Mouse (Mus musculus) forebrain, postnatal 0 days (tissue): ENCODE data around the gene Ly6g6d. TPM values are rescaled to one million over a fixed set of nuclear protein-coding genes. Genes with fewer than 3 reads are reported as not detected.

Experiments
- ATAC-seq: fragments of 200-750 bp; cut with Nextera tagmentation; 2 replicates; pipeline ENCODE4 v1.8.0; 2017; ENCODE audit warnings: mild to moderate bottlenecking, moderate library complexity
- DNase-seq: peaks from one replicate; pipeline ENCODE4 v3.0.0-alpha.2; 2015
- H3K27ac ChIP-seq: fragments of 300-500 bp; sonication (generic); 2 replicates; pipeline ENCODE4 v1.5.1; 2014; ENCODE audit warnings: low read depth, mild to moderate bottlenecking, antibody characterized with exemption, low read length, moderate library complexity, mixed read lengths
- H3K27me3 ChIP-seq: fragments of 300-500 bp; sonication (generic); 2 replicates; pipeline ENCODE4 v1.6.1; 2014; ENCODE audit warnings: mild to moderate bottlenecking, low read length, mixed read lengths; ENCODE audit not compliant: insufficient read depth
- H3K36me3 ChIP-seq: fragments of 300-500 bp; sonication (generic); 2 replicates; pipeline ENCODE4 v1.6.1; 2014; ENCODE audit warnings: mild to moderate bottlenecking, moderate library complexity; ENCODE audit not compliant: insufficient read depth
- H3K4me1 ChIP-seq: fragments of 300-500 bp; sonication (generic); 2 replicates; pipeline ENCODE4 v1.6.1; 2014; ENCODE audit warnings: antibody characterized with exemption; ENCODE audit not compliant: insufficient read depth
- H3K4me2 ChIP-seq: fragments of 300-500 bp; sonication (generic); 2 replicates; pipeline ENCODE4 v1.6.1; 2014; ENCODE audit warnings: low read depth, mild to moderate bottlenecking, moderate library complexity
- H3K4me3 ChIP-seq: fragments of 300-500 bp; sonication (generic); 2 replicates; pipeline ENCODE4 v1.5.1; 2014; ENCODE audit warnings: low read depth, low read length, mixed read lengths
- H3K9ac ChIP-seq: fragments of 300-500 bp; sonication (generic); 2 replicates; pipeline ENCODE4 v1.6.1; 2014; ENCODE audit warnings: mild to moderate bottlenecking
- H3K9me3 ChIP-seq: fragments of 300-500 bp; sonication (generic); 2 replicates; pipeline ENCODE4 v1.6.1; 2016; ENCODE audit warnings: low read length
- CTCF ChIP-seq: sonication (generic); IDR thresholded peaks from 2 replicates; pipeline ENCODE4 v1.5.1; 2016; ENCODE audit warnings: antibody characterized with exemption, control low read depth, low read depth
- WGBS: fragments of 180-500 bp; shearing (Covaris S2); extraction: QIAGEN DNeasy Blood & Tissue Kit; methylation state at CpG from one replicate; pipeline ENCODE4 v1.1.7; 2014; 5-methylcytosine and 5-hydroxymethylcytosine counted together
- polyA plus RNA-seq: library from polyadenylated mRNA; unstranded; fragments of >200 nt; fragmentation: Nextera tagmentation; extraction: Ambion mirVana; gene quantifications from 2 replicates; pipeline ENCODE4 v1.2.1, GENCODE M21; 2015
- total RNA-seq: library from RNA; depleted of rRNA; stranded (reverse); fragments of >200 nt; gene quantifications from 2 replicates; pipeline ENCODE4 v1.2.3, GENCODE M21; 2014

The Ly6g6d gene
- total and polyA plus RNA-seq, 2 experiments from 2014 or later = 1.6 TPM; not detected in 1

DNA sequence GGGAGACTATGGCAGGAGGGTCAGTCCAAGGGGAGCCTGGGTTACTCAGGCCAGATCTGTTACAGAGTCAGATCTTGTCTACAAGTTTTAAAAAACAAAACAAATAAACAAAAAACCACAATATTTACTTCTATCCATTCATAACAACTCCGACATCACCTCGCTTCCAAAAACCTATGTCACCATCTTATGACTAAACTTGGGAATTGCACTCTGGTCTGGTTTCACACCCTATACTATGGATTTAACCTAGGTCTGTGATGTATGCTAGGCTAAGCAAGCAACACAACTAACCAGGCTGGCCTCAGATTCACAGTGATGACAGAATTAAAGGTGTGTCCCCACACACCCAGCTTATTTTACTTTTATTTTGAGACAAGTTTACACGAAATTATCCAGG, 28.7 kb upstream of the Ly6g6d start:
- 63% methylated on average over 3 of the region's 3 CpGs for WGBS
- Histone ChIP-seq H3K36me3 (peaks cover 22% of the 10 kb centered on the region), H3K9me3 (no peaks in the 10 kb centered on the region), H3K9ac (no peak overlapping the region), H3K4me2 (no peak overlapping the region), H3K4me3 (no peak overlapping the region), H3K4me1 (no peaks in the 10 kb centered on the region), H3K27me3 (no peaks in the 10 kb centered on the region), H3K27ac (no peak overlapping the region)
- ATAC-seq = no peak
- peak; percentile 19 for DNase-seq
- TF ChIP-seq CTCF = peak; percentile 55

DNA sequence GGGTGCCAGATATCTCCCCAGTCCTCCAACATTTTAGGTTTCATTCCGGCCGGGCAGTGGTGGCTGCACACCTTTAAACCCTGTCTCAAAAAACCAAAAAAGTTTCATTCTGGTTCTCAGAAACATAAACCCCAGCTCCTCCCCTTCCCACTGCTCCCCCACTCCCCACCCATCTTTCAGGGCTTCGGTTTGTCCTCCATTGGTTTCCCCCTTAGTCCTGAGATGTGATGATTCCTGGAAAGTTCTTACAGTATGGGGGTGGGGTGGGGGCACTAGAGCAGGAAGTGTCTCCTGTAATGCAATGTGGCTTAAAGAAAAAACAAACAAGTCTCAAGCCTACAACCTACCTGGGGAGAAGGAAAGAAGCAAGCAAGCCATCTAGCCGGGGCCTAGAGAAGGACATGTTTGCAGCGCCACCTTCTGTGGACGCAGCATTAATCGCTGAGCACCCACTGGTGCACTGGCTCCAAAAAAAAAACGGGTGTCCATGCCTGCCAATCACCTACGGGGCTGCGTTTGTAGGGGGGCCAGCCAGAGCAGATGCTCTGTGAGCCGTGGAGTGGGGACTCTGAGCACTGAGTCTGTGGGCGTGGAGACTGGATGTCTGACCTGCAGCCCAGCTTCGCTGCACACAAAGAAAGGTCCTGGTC, 28.0 kb upstream of the Ly6g6d start:
- Histone ChIP-seq H3K27me3 (no peaks in the 10 kb centered on the region), H3K36me3 (peaks cover 29% of the 10 kb centered on the region), H3K4me3 (no peak overlapping the region), H3K4me1 (no peaks in the 10 kb centered on the region), H3K27ac (no peak overlapping the region), H3K4me2 (peak overlapping the region; percentile 24; the same call in 1 of the 2 replicates), H3K9me3 (no peaks in the 10 kb centered on the region), H3K9ac (no peak overlapping the region)
- peak; percentile 66 for TF ChIP-seq CTCF
- peak; percentile 46; the same call in 1 of the 2 replicates for ATAC-seq
- 21% methylated on average over 13 of the region's 13 CpGs for WGBS
- DNase-seq = peak; percentile 28

DNA sequence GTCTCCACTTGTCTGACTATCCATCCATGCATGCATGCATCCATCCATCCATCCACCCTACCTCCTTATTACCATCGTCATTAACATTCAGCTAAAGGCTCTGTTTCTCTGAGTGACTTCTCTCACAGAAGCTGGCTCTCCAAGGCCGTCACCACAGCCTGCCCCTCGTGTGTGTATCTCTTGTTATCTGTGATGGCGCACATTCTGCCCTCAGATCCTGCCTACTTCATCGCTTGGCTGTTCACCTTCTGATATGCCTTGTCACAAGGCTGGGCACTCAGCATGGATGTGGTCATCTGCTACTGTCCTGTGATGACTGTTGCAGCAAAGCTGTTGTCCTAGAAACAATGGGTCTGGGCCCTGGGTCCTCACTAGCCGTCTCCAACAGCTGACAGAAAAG, 26.9 kb upstream of the Ly6g6d start:
- Histone ChIP-seq H3K4me2 (no peak overlapping the region), H3K9me3 (no peaks in the 10 kb centered on the region), H3K36me3 (peaks cover 40% of the 10 kb centered on the region), H3K27me3 (no peaks in the 10 kb centered on the region), H3K27ac (no peak overlapping the region), H3K9ac (no peak overlapping the region), H3K4me1 (no peaks in the 10 kb centered on the region), H3K4me3 (no peak overlapping the region)
- ATAC-seq (no peak), DNase-seq (no peak)
- no peak for TF ChIP-seq CTCF
- 78% methylated on average over 6 of the region's 6 CpGs for WGBS

DNA sequence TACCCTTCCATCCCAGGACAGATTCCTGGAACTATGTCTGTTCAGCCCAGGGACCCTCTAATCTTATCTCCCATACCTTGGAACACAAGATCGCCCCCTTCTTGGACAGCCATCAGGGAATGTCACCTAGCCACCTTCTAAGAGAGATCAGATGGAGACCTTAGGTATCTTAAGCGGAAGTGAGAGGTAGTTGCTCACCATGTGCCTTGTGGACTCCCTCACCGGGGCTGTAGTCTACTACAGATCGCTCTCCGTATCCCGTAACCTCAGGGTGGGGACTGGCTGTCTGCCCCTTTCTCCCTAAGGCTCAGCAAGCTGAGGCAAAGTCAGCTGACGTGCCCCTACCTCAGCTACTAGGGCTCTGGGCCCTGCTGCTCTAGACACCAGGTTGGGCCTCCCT, 26.2 kb upstream of the Ly6g6d start:
- 96% methylated on average over 7 of the region's 7 CpGs for WGBS
- peaks cover 47% of the 10 kb centered on the region for H3K36me3 ChIP-seq
- ATAC-seq (no peak), DNase-seq (no peak)
- no peak overlapping the region for H3K4me3 ChIP-seq
- no peak overlapping the region for H3K4me2 ChIP-seq
- H3K27me3 ChIP-seq = no peaks in the 10 kb centered on the region
- TF ChIP-seq CTCF = no peak
- no peak overlapping the region for H3K27ac ChIP-seq
- no peaks in the 10 kb centered on the region for H3K9me3 ChIP-seq
- H3K4me1 ChIP-seq = no peaks in the 10 kb centered on the region
- H3K9ac ChIP-seq = no peak overlapping the region

DNA sequence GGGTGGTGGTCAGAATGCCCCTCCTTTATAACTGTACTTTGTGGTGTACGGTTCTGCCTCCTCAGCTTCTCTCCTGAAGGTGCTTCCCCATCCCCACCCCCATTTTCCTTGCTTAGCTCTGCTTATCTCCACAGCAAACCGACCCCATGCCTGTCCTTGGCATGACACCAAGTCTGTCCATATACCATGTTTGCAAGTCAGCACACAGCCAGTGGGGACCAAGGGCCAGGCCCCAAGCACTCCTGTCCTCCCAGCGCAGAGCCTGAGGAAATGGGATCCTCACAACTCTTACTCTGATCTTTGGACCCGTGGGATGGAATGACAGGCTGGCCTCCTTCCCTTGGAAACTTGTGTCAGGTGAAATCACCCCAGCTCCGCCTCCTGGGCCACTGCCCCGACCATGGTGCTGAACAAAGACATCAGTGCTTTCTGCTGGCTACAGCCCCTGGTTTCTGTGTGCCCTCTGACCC, 25.4 kb upstream of the Ly6g6d start:
- Histone ChIP-seq H3K36me3 (peaks cover 55% of the 10 kb centered on the region), H3K9me3 (no peaks in the 10 kb centered on the region), H3K27ac (no peak overlapping the region), H3K27me3 (no peaks in the 10 kb centered on the region), H3K4me3 (no peak overlapping the region), H3K4me2 (no peak overlapping the region), H3K9ac (no peak overlapping the region), H3K4me1 (no peaks in the 10 kb centered on the region)
- ATAC-seq (no peak), DNase-seq (no peak)
- WGBS = 74% methylated on average over 6 of the region's 6 CpGs
- TF ChIP-seq CTCF = no peak

DNA sequence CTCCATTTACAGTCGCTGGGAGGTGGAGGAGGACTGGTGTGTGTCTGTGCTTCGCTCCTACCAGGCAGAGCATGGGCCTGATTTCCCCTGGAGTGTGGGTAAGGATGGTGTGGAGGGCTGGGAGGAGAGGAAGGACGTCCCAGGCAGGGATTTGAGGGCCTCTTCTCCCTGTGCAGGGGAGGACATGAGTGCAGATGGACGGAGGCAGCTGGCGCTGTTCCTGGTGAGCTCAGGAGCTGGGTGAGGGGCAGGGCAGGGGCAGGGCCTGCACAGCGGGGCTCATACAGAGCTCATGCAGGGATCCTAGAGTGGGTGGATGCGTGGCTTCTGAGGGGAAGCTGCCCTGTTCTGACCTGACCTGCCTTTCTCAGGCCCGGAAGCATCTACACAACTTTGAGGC, 24.4 kb upstream of the Ly6g6d start:
- no peak for ATAC-seq
- H3K27ac ChIP-seq = no peak overlapping the region
- H3K36me3 ChIP-seq = peaks cover 62% of the 10 kb centered on the region
- no peaks in the 10 kb centered on the region for H3K9me3 ChIP-seq
- DNase-seq = no peak
- no peak overlapping the region for H3K4me2 ChIP-seq
- H3K27me3 ChIP-seq = no peaks in the 10 kb centered on the region
- H3K4me3 ChIP-seq = no peak overlapping the region
- H3K4me1 ChIP-seq = no peaks in the 10 kb centered on the region
- 76% methylated on average over 8 of the region's 8 CpGs for WGBS
- no peak overlapping the region for H3K9ac ChIP-seq
- TF ChIP-seq CTCF = no peak

DNA sequence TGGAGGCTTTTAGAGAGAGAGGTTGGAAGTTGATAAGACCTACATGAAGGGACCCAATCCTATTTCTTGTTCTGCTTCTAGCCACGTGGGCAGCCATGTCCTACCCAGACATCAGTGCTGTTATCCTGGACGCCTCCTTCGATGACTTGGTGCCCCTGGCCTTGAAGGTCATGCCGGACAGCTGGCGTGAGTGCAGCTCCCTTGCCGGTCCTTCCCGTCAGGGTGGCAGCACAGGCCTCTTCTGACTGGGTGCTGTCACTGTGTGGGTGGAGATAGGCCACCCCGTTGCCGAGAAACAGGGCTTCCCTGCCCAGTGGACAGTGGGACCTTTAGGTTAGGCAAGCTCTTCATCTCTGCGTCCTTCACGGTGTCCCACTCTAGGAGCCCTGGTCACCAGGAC, 23.3 kb upstream of the Ly6g6d start:
- WGBS = 95% methylated on average over 11 of the region's 11 CpGs

More for the DNA sequence above, 23.3 kb upstream of the Ly6g6d start:
- H3K9me3 ChIP-seq = no peaks in the 10 kb centered on the region
- H3K27me3 ChIP-seq = no peaks in the 10 kb centered on the region
- no peak for DNase-seq
- H3K9ac ChIP-seq = no peak overlapping the region
- ATAC-seq = no peak
- peaks cover 73% of the 10 kb centered on the region for H3K36me3 ChIP-seq
- no peaks in the 10 kb centered on the region for H3K4me1 ChIP-seq
- H3K4me2 ChIP-seq = no peak overlapping the region
- TF ChIP-seq CTCF = no peak
- no peak overlapping the region for H3K4me3 ChIP-seq
- no peak overlapping the region for H3K27ac ChIP-seq
